Mouse (Mus musculus): ENCODE data around the gene Tert. TPM values are rescaled to one million over a fixed set of nuclear protein-coding genes. Genes with fewer than 3 reads are reported as not detected.
A peak's percentile ranks its signal among the peaks of the same experiment; 100 is the strongest.

Tert gene
- polyA plus RNA-seq (2012; rRNA removed) = 2.9 and 4.1 TPM in 2 replicates

GRCm38 (mm10) chr13:73626745-73627549, at the start of gene Tert:
Gene Tert, plus strand, starts transcription at chr13:73626911.
- no peak within 1 kb of the TSS for H3K27ac ChIP-seq (ENCODE audit: control insufficient read depth, insufficient read depth, low read depth, low read length)
- H3K27me3 ChIP-seq (ENCODE audit: control insufficient read depth, insufficient read depth, low read length) = no peaks in the 10 kb centered on the region
- H3K36me3 ChIP-seq (ENCODE audit: control insufficient read depth, insufficient read depth, low read length) = no peaks in the 10 kb centered on the region
- peak; percentile 46; the same call in 1 of the 2 replicates for TF ChIP-seq POLR2A (IDR thresholded peaks at IDR 0.05; ENCODE audit: control insufficient read depth, low read depth, low read length)
- no peak for TF ChIP-seq CTCF (IDR thresholded peaks at IDR 0.05; ENCODE audit: control insufficient read depth, insufficient read depth, insufficient replicate concordance, low read depth, low read length)
- peak within 1 kb of the TSS; percentile 71 for H3K4me3 ChIP-seq (ENCODE audit: control insufficient read depth, low read depth, low read length)
- H3K4me1 ChIP-seq (ENCODE audit: control insufficient read depth, insufficient read depth, low read length) = peaks cover 6% of the 10 kb centered on the region

- TF ChIP-seq POLR2A (IDR thresholded peaks at IDR 0.05; ENCODE audit: control insufficient read depth, low read depth, low read length) = no peak
- no peak for TF ChIP-seq CTCF (IDR thresholded peaks at IDR 0.05; ENCODE audit: control insufficient read depth, insufficient read depth, insufficient replicate concordance, low read depth, low read length)
- H3K27me3 ChIP-seq (ENCODE audit: control insufficient read depth, insufficient read depth, low read length) = no peaks in the 10 kb centered on the region
- no peaks in the 10 kb centered on the region for H3K4me1 ChIP-seq (ENCODE audit: control insufficient read depth, insufficient read depth, low read length)
- no peak overlapping the region for H3K27ac ChIP-seq (ENCODE audit: control insufficient read depth, insufficient read depth, low read depth, low read length)
- H3K4me3 ChIP-seq (ENCODE audit: control insufficient read depth, low read depth, low read length) = no peak overlapping the region
- H3K36me3 ChIP-seq (ENCODE audit: control insufficient read depth, insufficient read depth, low read length) = no peaks in the 10 kb centered on the region
These were observed 49.4 kb upstream of the Tert start for GRCm38 (mm10) chr13:73577277-73577676.

- Histone ChIP-seq H3K4me3 (ENCODE audit: control insufficient read depth, low read depth, low read length) (no peak overlapping the region), H3K27ac (ENCODE audit: control insufficient read depth, insufficient read depth, low read depth, low read length) (no peak overlapping the region), H3K36me3 (ENCODE audit: control insufficient read depth, insufficient read depth, low read length) (no peaks in the 10 kb centered on the region), H3K4me1 (ENCODE audit: control insufficient read depth, insufficient read depth, low read length) (no peaks in the 10 kb centered on the region), H3K27me3 (ENCODE audit: control insufficient read depth, insufficient read depth, low read length) (no peaks in the 10 kb centered on the region)
- no peak for TF ChIP-seq POLR2A (IDR thresholded peaks at IDR 0.05; ENCODE audit: control insufficient read depth, low read depth, low read length)
- TF ChIP-seq CTCF (IDR thresholded peaks at IDR 0.05; ENCODE audit: control insufficient read depth, insufficient read depth, insufficient replicate concordance, low read depth, low read length) = no peak
These were observed 35.2 kb upstream of the Tert start for GRCm38 (mm10) chr13:73591488-73591887.

GRCm38 (mm10) chr13:73592546-73592945, 34.2 kb upstream of the Tert start:
- H3K36me3 ChIP-seq (ENCODE audit: control insufficient read depth, insufficient read depth, low read length) = no peaks in the 10 kb centered on the region
- H3K4me1 ChIP-seq (ENCODE audit: control insufficient read depth, insufficient read depth, low read length) = no peaks in the 10 kb centered on the region
- no peak overlapping the region for H3K4me3 ChIP-seq (ENCODE audit: control insufficient read depth, low read depth, low read length)
- TF ChIP-seq CTCF (IDR thresholded peaks at IDR 0.05; ENCODE audit: control insufficient read depth, insufficient read depth, insufficient replicate concordance, low read depth, low read length) (no peak), POLR2A (IDR thresholded peaks at IDR 0.05; ENCODE audit: control insufficient read depth, low read depth, low read length) (no peak)
- H3K27ac ChIP-seq (ENCODE audit: control insufficient read depth, insufficient read depth, low read depth, low read length) = no peak overlapping the region
- no peaks in the 10 kb centered on the region for H3K27me3 ChIP-seq (ENCODE audit: control insufficient read depth, insufficient read depth, low read length)

- TF ChIP-seq CTCF (IDR thresholded peaks at IDR 0.05; ENCODE audit: control insufficient read depth, insufficient read depth, insufficient replicate concordance, low read depth, low read length) = no peak
- no peak for TF ChIP-seq POLR2A (IDR thresholded peaks at IDR 0.05; ENCODE audit: control insufficient read depth, low read depth, low read length)
- no peaks in the 10 kb centered on the region for H3K27me3 ChIP-seq (ENCODE audit: control insufficient read depth, insufficient read depth, low read length)
- H3K27ac ChIP-seq (ENCODE audit: control insufficient read depth, insufficient read depth, low read depth, low read length) = no peak overlapping the region
These were observed 30.4 kb upstream of the Tert start for GRCm38 (mm10) chr13:73596276-73596675.

GRCm38 (mm10) chr13:73600217-73600616, 26.5 kb upstream of the Tert start:
- Histone ChIP-seq H3K4me3 (ENCODE audit: control insufficient read depth, low read depth, low read length) (no peak overlapping the region), H3K36me3 (ENCODE audit: control insufficient read depth, insufficient read depth, low read length) (no peaks in the 10 kb centered on the region), H3K27ac (ENCODE audit: control insufficient read depth, insufficient read depth, low read depth, low read length) (no peak overlapping the region), H3K27me3 (ENCODE audit: control insufficient read depth, insufficient read depth, low read length) (no peaks in the 10 kb centered on the region), H3K4me1 (ENCODE audit: control insufficient read depth, insufficient read depth, low read length) (peaks cover 6% of the 10 kb centered on the region)
- TF ChIP-seq POLR2A (IDR thresholded peaks at IDR 0.05; ENCODE audit: control insufficient read depth, low read depth, low read length) (no peak), CTCF (IDR thresholded peaks at IDR 0.05; ENCODE audit: control insufficient read depth, insufficient read depth, insufficient replicate concordance, low read depth, low read length) (no peak)

More at GRCm38 (mm10) chr13:73596276-73596675, 30.4 kb upstream of the Tert start:
- H3K36me3 ChIP-seq (ENCODE audit: control insufficient read depth, insufficient read depth, low read length) = no peaks in the 10 kb centered on the region
- H3K4me1 ChIP-seq (ENCODE audit: control insufficient read depth, insufficient read depth, low read length) = no peaks in the 10 kb centered on the region
- no peak overlapping the region for H3K4me3 ChIP-seq (ENCODE audit: control insufficient read depth, low read depth, low read length)

- Histone ChIP-seq H3K27me3 (ENCODE audit: control insufficient read depth, insufficient read depth, low read length) (no peaks in the 10 kb centered on the region), H3K27ac (ENCODE audit: control insufficient read depth, insufficient read depth, low read depth, low read length) (no peak overlapping the region), H3K36me3 (ENCODE audit: control insufficient read depth, insufficient read depth, low read length) (no peaks in the 10 kb centered on the region; the same call in 1 of the 2 replicates), H3K4me1 (ENCODE audit: control insufficient read depth, insufficient read depth, low read length) (peaks cover 6% of the 10 kb centered on the region), H3K4me3 (ENCODE audit: control insufficient read depth, low read depth, low read length) (peak overlapping the region; percentile 41)
- no peak for TF ChIP-seq CTCF (IDR thresholded peaks at IDR 0.05; ENCODE audit: control insufficient read depth, insufficient read depth, insufficient replicate concordance, low read depth, low read length)
- no peak for TF ChIP-seq POLR2A (IDR thresholded peaks at IDR 0.05; ENCODE audit: control insufficient read depth, low read depth, low read length)
These were observed 23.7 kb upstream of the Tert start for GRCm38 (mm10) chr13:73603046-73603445.
